Mouse (Mus musculus) ES-Bruce4 (cell line): ENCODE data around the gene Klk1b5. TPM values are rescaled to one million over a fixed set of nuclear protein-coding genes. Genes with fewer than 3 reads are reported as not detected.
A peak's percentile ranks its signal among the peaks of the same experiment; 100 is the strongest.
"Not testable (repeated sequence)": the region's sequence is repeated elsewhere in the genome, so short reads cannot be mapped to it uniquely, and the experiment has no call there.

Experiments
- H3K27ac ChIP-seq: 2 replicates; pipeline ENCODE4 v1.5.1; 2012; ENCODE audit warnings: low read length, inconsistent platforms; ENCODE audit not compliant: insufficient read depth
- H3K27me3 ChIP-seq: 2 replicates; pipeline ENCODE4 v1.6.1; 2012; ENCODE audit warnings: mild to moderate bottlenecking, low read length, inconsistent platforms; ENCODE audit not compliant: control insufficient read depth, poor library complexity, insufficient read depth, severe bottlenecking
- H3K36me3 ChIP-seq: 2 replicates; pipeline ENCODE4 v1.6.1; 2012; ENCODE audit warnings: inconsistent platforms, mild to moderate bottlenecking, low read length, moderate library complexity; ENCODE audit not compliant: control insufficient read depth, poor library complexity, insufficient read depth, severe bottlenecking
- H3K4me1 ChIP-seq: one replicate; pipeline ENCODE4 v1.8.1; 2011; ENCODE audit warnings: low read length; ENCODE audit not compliant: control insufficient read depth, insufficient read depth
- H3K4me3 ChIP-seq: 2 replicates; pipeline ENCODE4 v1.5.1; 2011; ENCODE audit warnings: low read depth, mild to moderate bottlenecking, low read length
- H3K9ac ChIP-seq: 2 replicates; pipeline ENCODE4 v1.6.1; 2012; ENCODE audit warnings: low read depth, mild to moderate bottlenecking, inconsistent platforms; ENCODE audit not compliant: poor library complexity, severe bottlenecking
- H3K9me3 ChIP-seq: replicated peaks from 2 replicates; pipeline ENCODE4 v1.6.1; 2012; ENCODE audit warnings: mild to moderate bottlenecking, low read length, inconsistent platforms; ENCODE audit not compliant: control insufficient read depth, poor library complexity, insufficient read depth, severe bottlenecking
- CTCF ChIP-seq: IDR thresholded peaks from one replicate; pipeline ENCODE4 v1.8.1; 2011; ENCODE audit warnings: low read depth, low read length
- EP300 ChIP-seq: IDR thresholded peaks from 2 replicates; pipeline ENCODE4 v1.6.1; 2011; ENCODE audit warnings: low read depth, low read length; ENCODE audit not compliant: insufficient read depth
- POLR2A ChIP-seq: IDR thresholded peaks from one replicate; pipeline ENCODE4 v1.8.1; 2011; ENCODE audit warnings: low read length; ENCODE audit not compliant: insufficient read depth
- polyA plus RNA-seq: library from polyadenylated mRNA; stranded (reverse); fragments of >200 nt; gene quantifications from 2 replicates; pipeline ENCODE4 v1.2.4, GENCODE M21; 2011; ENCODE audit warnings: low read depth; ENCODE audit not compliant: missing spikeins, insufficient read depth, insufficient read length

The Klk1b5 gene
- not detected in 2 replicates for polyA plus RNA-seq

GRCm38 (mm10) chr7:44215645-44216044 lies at the start of gene Klk1b5:
Gene Klk1b5, plus strand, starts transcription at chr7:44215945.
- H3K9me3 ChIP-seq = no peaks in the 10 kb centered on the region
- no peaks in the 10 kb centered on the region for H3K27me3 ChIP-seq
- no peaks in the 10 kb centered on the region for H3K4me1 ChIP-seq
- H3K27ac ChIP-seq = no peak within 1 kb of the TSS
- H3K9ac ChIP-seq = no peak within 1 kb of the TSS
- TF ChIP-seq POLR2A (no peak), CTCF (no peak), EP300 (no peak)
- H3K4me3 ChIP-seq = no peak within 1 kb of the TSS
- no peaks in the 10 kb centered on the region for H3K36me3 ChIP-seq

- peaks cover 38% of the 10 kb centered on the region for H3K9me3 ChIP-seq
- H3K4me3 ChIP-seq = no peak overlapping the region
- H3K27ac ChIP-seq = peak overlapping the region; percentile 11; the same call in 1 of the 2 replicates
- no peak overlapping the region for H3K9ac ChIP-seq
- H3K27me3 ChIP-seq = no peaks in the 10 kb centered on the region
- no peaks in the 10 kb centered on the region for H3K4me1 ChIP-seq
- no peaks in the 10 kb centered on the region for H3K36me3 ChIP-seq
- no peak for TF ChIP-seq POLR2A
- TF ChIP-seq EP300 = no peak
- no peak for TF ChIP-seq CTCF
Observed at GRCm38 (mm10) chr7:44179299-44180045, 36.3 kb upstream of the Klk1b5 start.

DNA sequence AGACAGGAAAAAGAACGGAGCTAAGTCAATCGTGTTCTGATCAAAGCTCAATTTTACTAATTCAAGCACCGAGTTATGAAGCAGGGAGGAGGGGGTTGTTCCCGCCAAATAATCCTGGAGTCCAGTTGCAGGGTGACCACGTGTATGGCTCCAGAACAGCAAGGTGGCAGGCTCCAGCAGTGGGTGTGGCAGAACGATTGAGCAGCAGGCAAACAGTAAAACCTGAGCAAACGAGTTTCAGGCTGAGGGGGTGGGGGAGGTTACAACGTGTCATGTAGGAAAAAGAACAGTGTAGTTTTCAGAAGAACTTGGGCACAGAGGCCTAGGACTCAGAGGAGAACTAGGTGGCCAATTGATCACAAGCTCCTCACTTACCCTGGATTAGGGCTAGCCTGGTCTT lies 29.2 kb upstream of the Klk1b5 start:
- not testable (repeated sequence) for H3K27me3 ChIP-seq, H3K36me3 ChIP-seq, H3K4me3 ChIP-seq, H3K4me1 ChIP-seq, H3K9me3 ChIP-seq, H3K27ac ChIP-seq, H3K9ac ChIP-seq

DNA sequence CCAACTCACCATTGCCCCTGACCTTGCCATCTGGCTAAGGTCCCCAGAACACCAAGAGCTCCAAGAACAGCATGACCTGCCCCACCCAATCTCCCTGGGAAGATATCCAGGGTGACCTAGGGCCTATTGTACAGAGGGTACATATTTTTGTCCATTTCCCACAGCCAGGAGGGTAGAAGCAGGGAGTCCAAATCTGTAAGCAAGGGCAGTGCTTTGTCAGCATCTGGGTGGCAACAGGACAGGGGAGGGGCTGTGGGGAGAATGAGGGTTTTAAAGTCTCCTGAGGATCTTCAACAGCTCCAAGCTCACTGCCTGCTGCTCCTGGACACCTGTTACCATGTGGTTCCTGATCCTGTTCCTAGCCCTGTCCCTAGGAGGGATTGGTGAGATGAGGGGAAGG lies 27.8 kb upstream of the Klk1b5 start, which contains the start of gene Klk1b24:
Gene Klk1b24, plus strand, starts transcription at position 301 of the 400 bp plus-strand sequence.
- H3K27ac ChIP-seq, H3K4me1 ChIP-seq, H3K9ac ChIP-seq, H3K4me3 ChIP-seq, H3K27me3 ChIP-seq, H3K9me3 ChIP-seq, H3K36me3 ChIP-seq: not testable (repeated sequence)

DNA sequence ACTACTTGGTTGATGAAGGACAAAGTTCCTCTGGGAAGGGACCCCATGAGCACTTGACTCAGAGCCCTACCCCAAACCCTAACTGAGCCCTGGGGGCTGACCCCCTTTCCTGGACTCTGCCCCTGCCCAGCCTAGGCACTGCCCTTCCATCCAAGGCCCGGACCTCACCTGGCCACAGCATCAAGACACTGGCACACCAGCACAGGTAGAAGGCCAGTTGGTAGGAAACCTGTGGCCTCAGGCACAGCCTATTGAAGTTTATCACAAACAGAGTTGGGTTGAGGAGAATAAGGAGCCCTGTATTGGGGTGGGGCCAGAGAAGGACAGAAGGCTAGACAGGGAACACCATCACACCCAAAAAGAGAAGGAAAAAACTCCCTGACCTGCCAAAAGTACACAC lies 22.3 kb upstream of the Klk1b5 start:
- not testable (repeated sequence) for H3K27ac ChIP-seq, H3K36me3 ChIP-seq, H3K27me3 ChIP-seq, H3K9me3 ChIP-seq, H3K4me3 ChIP-seq, H3K4me1 ChIP-seq, H3K9ac ChIP-seq

GRCm38 (mm10) chr7:44197891-44198290 lies 17.9 kb upstream of the Klk1b5 start, which contains the start of gene Klk1b3:
Gene Klk1b3, plus strand, starts transcription at chr7:44198191.
- TF ChIP-seq POLR2A (no peak), EP300 (no peak), CTCF (no peak)
- Histone ChIP-seq H3K4me3 (no peak within 1 kb of the TSS), H3K9ac (no peak within 1 kb of the TSS), H3K27me3 (no peaks in the 10 kb centered on the region), H3K36me3 (no peaks in the 10 kb centered on the region), H3K27ac (no peak within 1 kb of the TSS), H3K9me3 (no peaks in the 10 kb centered on the region), H3K4me1 (no peaks in the 10 kb centered on the region)

- not testable (repeated sequence) for H3K27ac ChIP-seq, H3K9me3 ChIP-seq
Observed at GRCm38 (mm10) chr7:44207135-44207534, 8.6 kb upstream of the Klk1b5 start, which contains the start of gene Klk1b4. Gene Klk1b4, plus strand, starts transcription at chr7:44207435.

More at GRCm38 (mm10) chr7:44207135-44207534, 8.6 kb upstream of the Klk1b5 start, which contains the start of gene Klk1b4:
- H3K9ac ChIP-seq, H3K27me3 ChIP-seq, H3K4me1 ChIP-seq, H3K36me3 ChIP-seq, H3K4me3 ChIP-seq: not testable (repeated sequence)
